Mouse (Mus musculus): ENCODE results near the gene Shisa5.

GRCm38 (mm10) chr9:109098366-109098765, 60.0 kb downstream of the Shisa5 start:
- TF ChIP-seq USF1 (IDR thresholded peaks at IDR 0.05; ENCODE audit: low read depth) (no peak), POLR2AphosphoS2 (IDR thresholded peaks at IDR 0.05; ENCODE audit: insufficient read length, low read depth) (no peak), POLR2A (IDR thresholded peaks at IDR 0.05; ENCODE audit: insufficient read length, low read depth) (no peak), CEBPB (IDR thresholded peaks at IDR 0.05; ENCODE audit: insufficient read depth, poor library complexity, severe bottlenecking) (no peak), TCF12 (IDR thresholded peaks at IDR 0.05; ENCODE audit: insufficient read depth, poor library complexity, severe bottlenecking) (no peak), E2F4 (IDR thresholded peaks at IDR 0.05; ENCODE audit: insufficient read depth) (no peak), MYOG (IDR thresholded peaks at IDR 0.05; ENCODE audit: control insufficient read depth in 1 of 3, insufficient read depth in 1 of 3, insufficient read length in 2 of 3, low read depth in 2 of 3) (no peak)
